Mouse (Mus musculus): Measurements from ENCODE around the gene Slc44a4.
A peak's percentile ranks its signal among the peaks of the same experiment; 100 is the strongest.

Slc44a4 gene

GRCm38 (mm10) chr17:34913930-34914665 is at the start of gene Slc44a4:
Gene Slc44a4, plus strand, starts transcription at chr17:34914466.
- peak; percentile 60 for DNase-seq

DNA sequence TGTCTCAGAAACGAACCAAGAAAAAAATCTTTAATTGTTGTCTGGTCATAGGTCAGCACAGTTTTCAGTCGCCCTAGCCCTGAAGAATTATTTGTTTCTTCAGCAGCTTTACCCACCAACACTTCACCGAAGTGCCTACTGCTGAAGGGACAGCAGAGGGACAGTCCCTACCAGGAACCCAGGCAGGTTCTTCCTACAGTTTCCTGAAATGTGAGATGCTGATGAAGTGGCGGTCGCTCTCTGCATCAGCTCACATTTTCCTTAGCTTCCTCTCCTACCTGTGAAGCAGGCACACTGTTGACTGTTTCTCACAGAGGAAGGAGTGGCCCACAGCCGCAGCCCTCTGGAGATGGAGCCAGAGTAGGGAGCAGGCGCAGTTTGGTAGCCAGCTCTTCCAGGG is 48.3 kb upstream of the Slc44a4 start:
- DNase-seq = no peak

DNA sequence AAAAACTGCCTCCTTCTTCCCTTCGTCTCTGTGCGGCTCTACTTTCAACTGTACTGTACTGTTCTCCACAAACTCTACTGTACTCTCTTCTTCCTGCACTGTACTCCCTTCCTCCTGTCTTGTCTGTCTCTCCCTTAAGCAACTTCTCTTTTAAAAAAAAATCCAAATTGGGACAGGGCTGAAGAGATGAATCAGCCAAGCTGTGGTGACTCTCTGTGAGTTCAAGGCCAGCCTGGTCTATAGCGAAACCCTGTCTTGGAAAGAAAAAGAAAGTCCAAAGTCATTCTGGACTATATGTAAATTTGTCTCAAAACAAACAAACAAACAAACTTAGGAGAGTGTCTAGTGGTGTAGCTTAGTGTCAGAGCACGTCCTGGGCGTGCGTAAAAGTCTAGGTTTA is 39.9 kb upstream of the Slc44a4 start:
- no peak for DNase-seq

GRCm38 (mm10) chr17:34879336-34879879 is 34.9 kb upstream of the Slc44a4 start, which contains the start of gene Zbtb12:
Gene Zbtb12, plus strand, starts transcription at chr17:34879483.
- no peak for DNase-seq

GRCm38 (mm10) chr17:34881166-34881565 is 33.1 kb upstream of the Slc44a4 start:
- DNase-seq = no peak

- peak; percentile 45 for DNase-seq
Measured at GRCm38 (mm10) chr17:34881683-34882310, 32.5 kb upstream of the Slc44a4 start, which contains the start of gene Gm20547. Gene Gm20547, minus strand, starts transcription at chr17:34882042.

GRCm38 (mm10) chr17:34883332-34883731 is 30.9 kb upstream of the Slc44a4 start:
- no peak for DNase-seq

- no peak for DNase-seq
Measured at GRCm38 (mm10) chr17:34884704-34885103, 29.6 kb upstream of the Slc44a4 start.

GRCm38 (mm10) chr17:34885615-34886014 is 28.7 kb upstream of the Slc44a4 start:
- DNase-seq = no peak

- DNase-seq = no peak
Measured at GRCm38 (mm10) chr17:34887942-34888341, 26.3 kb upstream of the Slc44a4 start.

DNA sequence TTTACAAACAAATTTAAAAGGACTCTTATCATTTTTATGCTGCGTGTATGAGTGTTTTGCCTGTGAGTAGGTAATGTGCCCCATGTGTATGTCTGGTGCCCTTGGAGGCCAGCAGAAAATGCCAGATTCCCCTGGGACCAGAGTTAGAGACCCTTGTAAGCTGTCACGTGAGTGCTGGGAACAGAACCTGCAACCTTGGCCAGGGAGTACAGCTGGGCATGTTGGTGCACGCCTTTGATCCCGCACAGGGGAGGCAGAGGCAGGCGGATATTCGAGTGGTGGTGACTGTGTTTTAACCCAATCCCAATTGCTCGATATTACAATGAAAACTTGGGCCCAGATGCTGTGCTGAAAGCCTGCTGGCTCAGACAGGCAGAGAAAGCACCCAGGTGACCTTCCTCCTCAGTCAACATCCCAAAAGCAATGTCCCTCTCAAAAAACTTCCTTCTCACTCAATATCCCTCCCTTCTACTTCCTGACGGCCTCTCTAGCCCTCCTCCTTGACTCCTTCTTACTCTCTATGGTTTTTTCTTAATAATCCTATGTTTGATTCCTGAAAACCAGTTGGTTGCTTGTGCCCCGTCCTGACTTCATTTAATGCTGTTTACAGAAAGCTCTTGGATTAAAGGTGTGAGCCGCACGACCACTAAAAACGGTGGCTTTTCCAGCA is 24.1 kb upstream of the Slc44a4 start:
- DNase-seq = no peak

GRCm38 (mm10) chr17:34891377-34891776 is 22.9 kb upstream of the Slc44a4 start:
- DNase-seq = no peak

DNA sequence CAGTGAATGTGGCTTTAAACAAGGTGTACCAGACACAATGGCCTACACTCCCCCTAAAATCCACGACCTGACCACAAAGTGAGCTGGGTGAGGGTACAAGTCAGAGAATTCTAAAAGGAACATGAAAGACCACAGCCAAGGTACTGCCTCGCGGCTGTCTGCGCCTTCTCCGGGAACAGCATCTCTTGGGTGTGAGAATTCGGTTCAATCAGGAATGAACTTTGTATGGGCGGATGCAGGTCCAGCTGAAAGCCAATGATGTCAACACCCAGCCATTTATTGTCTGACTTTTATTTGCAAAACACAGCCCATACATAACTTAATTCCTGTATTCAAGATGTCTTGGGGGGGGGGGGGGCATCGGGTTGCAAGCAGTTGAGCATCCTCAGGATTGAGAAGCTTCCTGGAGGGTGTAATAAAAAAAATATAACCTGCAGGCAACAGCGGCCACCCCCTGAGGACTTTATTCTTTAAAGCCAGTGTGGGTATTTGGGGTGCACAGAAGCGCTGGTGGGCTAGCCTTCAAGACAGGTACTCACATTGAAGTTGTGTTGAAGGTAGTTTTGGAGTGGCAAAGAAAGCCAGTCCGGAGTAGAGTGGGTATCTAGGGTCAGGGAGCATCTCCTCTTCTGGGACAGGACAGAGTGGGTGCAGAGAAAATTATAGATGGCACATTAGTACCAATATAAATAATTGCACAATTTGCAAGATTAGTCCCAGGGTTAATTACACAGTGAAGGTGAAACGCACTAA is 21.0 kb upstream of the Slc44a4 start:
- no peak for DNase-seq

DNA sequence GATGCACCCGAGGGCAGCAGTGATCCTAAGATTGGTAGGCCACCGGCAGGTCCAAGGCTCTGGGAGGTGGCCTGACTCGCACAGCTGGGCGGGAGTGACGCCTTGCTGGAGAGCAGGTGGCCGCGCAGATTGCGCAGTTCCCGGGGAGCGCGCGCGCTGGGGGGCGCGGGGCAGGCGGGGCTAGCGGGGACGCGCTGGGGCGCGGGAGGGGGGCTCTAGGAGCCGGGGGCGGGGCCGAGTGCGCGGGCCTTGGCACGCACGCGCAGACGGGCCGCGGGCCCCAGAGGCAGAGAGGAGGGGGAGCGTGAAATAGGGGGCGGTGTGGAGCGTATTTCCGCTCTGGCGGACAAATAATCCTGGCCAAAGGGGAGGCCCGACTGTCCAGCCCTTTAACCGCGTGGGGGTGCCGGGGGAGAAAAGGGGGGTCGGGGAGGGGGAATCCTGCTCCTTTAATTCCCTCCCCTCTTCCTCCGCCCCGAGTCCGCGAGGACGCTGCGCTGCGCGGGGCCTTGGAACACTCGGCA is 20.1 kb upstream of the Slc44a4 start:
- DNase-seq = peak; percentile 97

DNA sequence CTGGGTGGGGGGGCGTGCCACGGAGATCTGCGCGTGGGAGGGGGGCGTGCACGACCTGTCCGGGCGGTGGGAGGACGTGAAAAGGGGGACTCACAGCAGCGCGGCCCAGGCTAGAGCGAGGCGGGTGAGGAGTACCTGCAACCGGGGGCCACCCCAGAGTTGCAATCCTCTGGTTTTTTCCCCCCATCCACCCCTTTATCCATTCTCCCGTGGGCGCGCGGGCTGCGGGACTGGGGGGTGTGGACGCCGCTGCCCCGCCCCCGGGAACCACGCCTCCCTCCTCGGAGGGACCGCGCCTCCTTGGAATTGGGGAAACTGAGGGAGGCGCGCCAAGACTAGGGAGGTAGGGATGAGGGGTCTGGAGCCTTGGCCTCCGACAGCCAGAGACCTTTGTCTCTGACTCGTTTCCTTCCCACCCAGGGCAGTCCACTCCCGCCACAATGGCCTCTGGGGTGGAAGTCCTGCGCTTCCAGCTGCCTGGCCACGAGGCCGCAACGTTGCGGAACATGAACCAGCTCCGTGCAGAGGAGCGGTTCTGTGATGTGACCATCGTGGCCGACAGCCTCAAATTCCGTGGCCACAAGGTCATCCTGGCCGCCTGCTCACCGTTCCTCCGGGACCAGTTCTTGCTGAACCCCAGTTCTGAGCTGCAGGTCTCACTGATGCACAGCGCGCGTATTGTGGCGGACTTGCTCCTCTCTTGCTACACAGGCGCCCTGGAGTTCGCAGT is 19.3 kb upstream of the Slc44a4 start:
- DNase-seq = peak; percentile 64

- no peak for DNase-seq
Measured at GRCm38 (mm10) chr17:34895724-34896123, 18.5 kb upstream of the Slc44a4 start.

DNA sequence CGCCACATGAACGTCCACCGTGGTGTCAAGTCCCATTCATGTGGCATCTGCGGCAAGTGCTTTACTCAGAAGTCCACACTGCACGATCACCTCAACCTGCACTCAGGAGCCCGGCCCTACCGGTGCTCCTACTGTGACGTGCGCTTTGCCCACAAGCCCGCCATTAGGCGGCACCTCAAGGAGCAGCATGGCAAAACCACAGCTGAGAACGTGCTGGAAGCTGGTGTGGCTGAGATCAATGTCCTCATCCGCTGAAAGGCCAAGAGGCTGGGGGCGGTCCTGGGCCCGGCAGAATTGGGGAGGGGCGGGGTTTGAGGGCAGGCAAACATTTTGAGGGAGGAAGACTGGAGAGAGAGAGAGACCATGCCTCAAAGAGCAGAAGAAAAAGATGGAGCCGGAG is 17.9 kb upstream of the Slc44a4 start:
- no peak for DNase-seq

- DNase-seq = peak; percentile 61
Measured at GRCm38 (mm10) chr17:34897373-34898159, 16.7 kb upstream of the Slc44a4 start.

- DNase-seq = peak; percentile 90
Measured at GRCm38 (mm10) chr17:34898160-34898586, 16.1 kb upstream of the Slc44a4 start, which contains the start of the genes C2 and Ehmt2. Gene C2, minus strand, starts transcription at chr17:34898265. Gene Ehmt2, plus strand, starts transcription at chr17:34898469.

GRCm38 (mm10) chr17:34898706-34899052 is 15.6 kb upstream of the Slc44a4 start:
- DNase-seq = peak; percentile 56
